Mouse (Mus musculus) midbrain, postnatal 0 days (tissue): ENCODE results near the gene Noct. TPM values are rescaled to one million over a fixed set of nuclear protein-coding genes. Genes with fewer than 3 reads are reported as not detected.
A peak's percentile ranks its signal among the peaks of the same experiment; 100 is the strongest.

Source experiments
- ATAC-seq: fragments of 200-750 bp; cut with Nextera tagmentation; 2 replicates; pipeline ENCODE4 v1.8.0; 2017; ENCODE audit warnings: moderate number of reproducible peaks, mild to moderate bottlenecking, moderate TSS enrichment, moderate library complexity; ENCODE audit not compliant: low FRiP score
- DNase-seq: peaks from one replicate; pipeline ENCODE4 v3.0.0-alpha.2; 2015; ENCODE audit warnings: low spot score
- H3K27ac ChIP-seq: fragments of 300-500 bp; sonication (generic); 2 replicates; pipeline ENCODE4 v1.5.1; 2014; ENCODE audit warnings: low read depth, mild to moderate bottlenecking, low read length, mixed read lengths
- H3K27me3 ChIP-seq: fragments of 300-500 bp; sonication (generic); 2 replicates; pipeline ENCODE4 v1.6.1; 2014; ENCODE audit warnings: low read length, control low read depth, mixed read lengths; ENCODE audit not compliant: insufficient read depth
- H3K36me3 ChIP-seq: fragments of 300-500 bp; sonication (generic); 2 replicates; pipeline ENCODE4 v1.6.1; 2014; ENCODE audit warnings: low read length, control low read depth, mixed read lengths; ENCODE audit not compliant: insufficient read depth
- H3K4me1 ChIP-seq: fragments of 300-500 bp; sonication (generic); 2 replicates; pipeline ENCODE4 v1.6.1; 2014; ENCODE audit warnings: mild to moderate bottlenecking, control low read depth, antibody characterized with exemption, low read length, mixed read lengths; ENCODE audit not compliant: insufficient read depth
- H3K4me2 ChIP-seq: fragments of 300-500 bp; sonication (generic); 2 replicates; pipeline ENCODE4 v1.6.1; 2014; ENCODE audit warnings: low read depth, mild to moderate bottlenecking, low read length, mixed read lengths; ENCODE audit not compliant: poor library complexity, severe bottlenecking
- H3K4me3 ChIP-seq: fragments of 300-500 bp; sonication (generic); 2 replicates; pipeline ENCODE4 v1.5.1; 2014; ENCODE audit warnings: low read depth, mild to moderate bottlenecking, low read length, moderate library complexity
- H3K9ac ChIP-seq: fragments of 300-500 bp; sonication (generic); replicated peaks from 2 replicates; pipeline ENCODE4 v1.6.1; 2014; ENCODE audit warnings: mild to moderate bottlenecking, low read length, moderate library complexity, mixed read lengths; ENCODE audit not compliant: poor library complexity, severe bottlenecking
- H3K9me3 ChIP-seq: fragments of 300-500 bp; sonication (generic); 2 replicates; pipeline ENCODE4 v1.6.1; 2016; ENCODE audit warnings: low read length, control low read depth
- CTCF ChIP-seq: IDR thresholded peaks from 2 replicates; pipeline ENCODE4 v1.5.1; 2016; ENCODE audit warnings: antibody characterized with exemption, mild to moderate bottlenecking
- WGBS: fragments of 180-500 bp; shearing (Covaris S2); extraction: QIAGEN DNeasy Blood & Tissue Kit; methylation state at CpG from one replicate; pipeline ENCODE4 v1.1.7; 2014; 5-methylcytosine and 5-hydroxymethylcytosine counted together
- polyA plus RNA-seq: library from polyadenylated mRNA; unstranded; fragments of >200 nt; fragmentation: Nextera tagmentation; extraction: Ambion mirVana; gene quantifications from 2 replicates; pipeline ENCODE4 v1.2.1, GENCODE M21; 2015
- total RNA-seq: library from RNA; depleted of rRNA; stranded (reverse); fragments of >200 nt; gene quantifications from 2 replicates; pipeline ENCODE4 v1.2.3, GENCODE M21; 2014

The Noct gene
- total and polyA plus RNA-seq, 2 experiments from 2014 or later, result 36.7 to 50.0 TPM

DNA sequence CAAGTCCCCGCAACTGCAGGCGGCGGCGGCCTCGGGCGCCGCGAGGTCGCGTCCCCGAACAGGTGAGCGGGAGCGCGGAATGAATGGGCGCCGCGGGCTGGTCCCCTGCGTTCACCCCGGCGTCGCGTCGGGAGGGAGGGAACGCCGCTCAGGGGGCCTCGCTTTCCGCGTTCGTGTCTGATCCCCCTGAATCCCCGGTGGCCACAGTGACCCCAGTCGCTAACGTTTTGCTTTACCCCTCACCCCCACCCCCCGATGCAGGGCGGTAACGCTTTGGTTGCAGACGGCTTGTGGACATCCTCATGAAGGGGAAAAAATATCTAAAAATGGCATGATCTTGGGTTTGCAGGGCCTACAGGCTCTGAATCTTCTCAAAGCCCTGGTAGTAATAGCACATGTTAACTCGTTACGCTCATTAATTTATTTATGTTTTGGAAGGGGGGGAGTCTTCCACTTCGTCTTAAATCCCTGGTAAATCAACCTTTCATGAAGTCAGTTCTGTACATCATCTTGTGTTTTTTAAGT is 1.0 kb downstream of the Noct start:
- ATAC-seq, result no peak; the same call in 1 of the 2 replicates
- peak overlapping the region; percentile 81 for H3K9ac ChIP-seq
- peak overlapping the region; percentile 61 for H3K4me2 ChIP-seq
- peak overlapping the region; percentile 84 for H3K4me3 ChIP-seq
- H3K4me1 ChIP-seq, result peaks cover 3% of the 10 kb centered on the region; the same call in 1 of the 2 replicates
- TF ChIP-seq CTCF, result no peak
- peak overlapping the region; percentile 96 for H3K27ac ChIP-seq
- no peaks in the 10 kb centered on the region for H3K27me3 ChIP-seq
- H3K36me3 ChIP-seq, result 0 out of 2 replicates have a peak, but pooled peaks cover 2% of the 10 kb centered on the region
- peak; percentile 9 for DNase-seq
- WGBS, result 1% methylated on average over 39 of the region's 39 CpGs
- no peaks in the 10 kb centered on the region for H3K9me3 ChIP-seq

- no peak overlapping the region for H3K27ac ChIP-seq
- peak overlapping the region; percentile 84 for H3K4me3 ChIP-seq
- no peak for ATAC-seq
- H3K9me3 ChIP-seq, result no peaks in the 10 kb centered on the region
- no peak for TF ChIP-seq CTCF
- H3K9ac ChIP-seq, result 0 out of 2 replicates have a peak overlapping the region, but pooled peaks have one; percentile 81
- H3K27me3 ChIP-seq, result no peaks in the 10 kb centered on the region
- DNase-seq, result no peak
- peak overlapping the region; percentile 61 for H3K4me2 ChIP-seq
- WGBS, result 97% methylated on average over 10 of the region's 10 CpGs
- 0 out of 2 replicates have a peak, but pooled peaks cover 2% of the 10 kb centered on the region for H3K36me3 ChIP-seq
- peaks cover 3% of the 10 kb centered on the region; the same call in 1 of the 2 replicates for H3K4me1 ChIP-seq
Observed at GRCm38 (mm10) chr3:51225979-51226378, 1.7 kb downstream of the Noct start.

DNA sequence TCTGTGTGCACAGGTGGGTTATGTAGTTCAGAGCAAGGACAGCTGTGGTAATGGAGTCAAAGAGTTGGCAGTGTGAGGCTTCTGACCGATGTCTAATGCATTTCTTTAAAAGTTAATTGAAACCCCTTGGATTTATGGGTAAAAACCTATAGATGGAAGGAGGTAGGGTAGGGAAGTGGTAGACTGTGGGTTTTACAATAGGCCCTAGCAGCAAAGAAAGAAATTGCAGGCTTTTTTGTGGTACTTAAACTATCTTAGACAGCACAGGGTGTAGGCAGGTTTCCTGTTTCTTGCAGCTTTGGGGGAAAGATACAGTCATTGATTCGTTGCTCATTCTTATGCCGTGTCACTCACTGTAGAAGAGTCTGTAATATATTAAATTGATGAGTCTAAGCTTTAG is 2.4 kb downstream of the Noct start:
- WGBS, result 87% methylated on average over 3 of the region's 3 CpGs
- DNase-seq (no peak), ATAC-seq (no peak)
- H3K27ac ChIP-seq, result no peak overlapping the region
- H3K4me1 ChIP-seq, result peaks cover 3% of the 10 kb centered on the region; the same call in 1 of the 2 replicates
- H3K9ac ChIP-seq, result no peak overlapping the region
- peak overlapping the region; percentile 61 for H3K4me2 ChIP-seq
- no peak overlapping the region for H3K4me3 ChIP-seq
- TF ChIP-seq CTCF, result no peak
- no peaks in the 10 kb centered on the region for H3K9me3 ChIP-seq
- H3K36me3 ChIP-seq, result 0 out of 2 replicates have a peak, but pooled peaks cover 2% of the 10 kb centered on the region
- H3K27me3 ChIP-seq, result no peaks in the 10 kb centered on the region

DNA sequence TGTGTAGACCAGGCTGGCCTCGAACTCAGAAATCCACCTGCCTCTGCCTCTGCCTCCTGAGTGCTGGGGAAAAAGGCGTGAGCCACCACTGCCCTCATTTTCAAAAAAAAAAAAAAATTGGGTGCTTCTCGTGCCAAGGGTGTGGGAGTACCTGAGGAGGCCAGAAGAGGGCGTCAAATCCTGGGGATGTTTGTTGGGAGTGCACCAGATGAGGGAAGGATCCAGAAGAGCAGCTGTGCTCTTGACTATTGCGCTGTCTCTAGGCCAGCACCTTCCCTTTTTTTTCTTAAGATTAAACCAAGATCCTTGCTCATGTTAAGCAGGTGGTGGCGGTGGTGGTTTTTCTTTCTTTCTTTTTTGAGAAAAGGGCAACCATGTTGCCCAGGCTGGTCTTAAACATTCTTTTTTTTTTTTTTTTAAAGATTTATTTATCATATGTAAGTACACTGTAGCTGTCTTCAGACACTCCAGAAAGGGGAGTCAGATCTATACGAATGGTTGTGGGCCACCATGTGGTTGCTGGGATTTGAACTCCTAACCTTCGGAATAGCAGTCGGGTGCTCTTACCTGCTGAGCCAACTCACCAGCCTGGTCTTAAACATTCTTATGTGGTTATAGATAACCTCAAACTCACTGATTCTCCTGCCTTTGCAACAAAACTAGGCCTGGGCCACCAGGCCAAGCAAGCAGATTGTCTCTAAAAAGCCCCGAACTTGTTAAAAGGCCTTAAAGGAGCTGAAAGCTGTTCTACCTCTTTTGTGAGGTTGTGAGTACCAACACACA is 4.0 kb downstream of the Noct start:
- DNase-seq (peak; percentile 19), ATAC-seq (no peak)
- no peak overlapping the region for H3K9ac ChIP-seq
- WGBS, result 79% methylated on average over 10 of the region's 10 CpGs
- H3K4me3 ChIP-seq, result no peak overlapping the region
- peaks cover 3% of the 10 kb centered on the region; the same call in 1 of the 2 replicates for H3K4me1 ChIP-seq
- H3K36me3 ChIP-seq, result 0 out of 2 replicates have a peak, but pooled peaks cover 2% of the 10 kb centered on the region
- no peaks in the 10 kb centered on the region for H3K9me3 ChIP-seq
- H3K27ac ChIP-seq, result no peak overlapping the region
- H3K4me2 ChIP-seq, result no peak overlapping the region
- TF ChIP-seq CTCF, result peak; percentile 54
- no peaks in the 10 kb centered on the region for H3K27me3 ChIP-seq

- Histone ChIP-seq H3K9me3 (no peaks in the 10 kb centered on the region), H3K4me2 (no peak overlapping the region), H3K27me3 (no peaks in the 10 kb centered on the region), H3K36me3 (0 out of 2 replicates have a peak, but pooled peaks cover 2% of the 10 kb centered on the region), H3K4me1 (peaks cover 3% of the 10 kb centered on the region; the same call in 1 of the 2 replicates), H3K27ac (no peak overlapping the region), H3K4me3 (no peak overlapping the region), H3K9ac (no peak overlapping the region)
- ATAC-seq (no peak), DNase-seq (peak; percentile 17)
- WGBS, result 75% methylated on average over 9 of the region's 9 CpGs
- no peak for TF ChIP-seq CTCF
Observed at GRCm38 (mm10) chr3:51228821-51229205, 4.6 kb downstream of the Noct start.

DNA sequence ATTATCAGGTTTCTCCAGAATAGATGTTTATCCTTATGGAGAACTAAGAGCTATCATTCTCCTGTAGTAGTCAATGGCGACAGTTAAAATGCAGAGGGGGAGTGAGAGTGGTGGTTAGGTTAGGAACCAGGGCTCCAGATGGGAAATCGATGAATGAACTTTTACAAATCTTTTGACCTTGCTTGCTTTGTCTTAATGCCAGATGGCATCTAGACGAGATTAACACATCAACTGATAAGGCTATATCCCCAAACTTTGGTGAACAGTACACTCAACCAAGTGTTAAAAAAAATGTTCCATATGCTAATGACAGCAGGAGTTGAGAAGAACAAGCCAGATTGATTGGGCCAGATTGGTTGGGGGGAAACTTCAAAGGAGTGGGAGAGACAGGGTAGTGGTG is 5.0 kb downstream of the Noct start:
- Histone ChIP-seq H3K36me3 (0 out of 2 replicates have a peak, but pooled peaks cover 2% of the 10 kb centered on the region), H3K4me3 (no peak overlapping the region), H3K4me1 (peaks cover 3% of the 10 kb centered on the region; the same call in 1 of the 2 replicates), H3K9me3 (no peaks in the 10 kb centered on the region), H3K9ac (no peak overlapping the region), H3K4me2 (no peak overlapping the region), H3K27ac (no peak overlapping the region), H3K27me3 (no peaks in the 10 kb centered on the region)
- no peak for ATAC-seq
- DNase-seq, result no peak
- no peak for TF ChIP-seq CTCF
- 87% methylated on average over 3 of the region's 3 CpGs for WGBS
